ENCODE assay signal across 1 mouse cellular context in genomic region chr16:87717046-87717660, GRCm38 (mm10).
A peak's percentile ranks its signal among the peaks of the same experiment; 100 is the strongest.
TF ChIP-seq lines count a peak whose summit lies in the region.

No protein-coding gene starts in this region.

TF ChIP-seq in MEL, 35 proteins besides CTCF, POLR2A, EP300 and RAD21 (continued from another document):
- TF ChIP-seq SIN3A (IDR thresholded peaks at IDR 0.05; ENCODE audit: low read length) = peak; percentile 77
- TF ChIP-seq ZKSCAN1 (IDR thresholded peaks at IDR 0.05; ENCODE audit: low read depth, low read length) = no peak
- no peak for TF ChIP-seq SMC3 (IDR thresholded peaks at IDR 0.05; ENCODE audit: low read depth, low read length)
- TF ChIP-seq POLR2AphosphoS5 (IDR thresholded peaks at IDR 0.05; ENCODE audit: borderline replicate concordance, low read depth, low read length) = no peak
- TF ChIP-seq MAZ (IDR thresholded peaks at IDR 0.05; ENCODE audit: low read depth, low read length) = no peak
- no peak for TF ChIP-seq KAT2A (conservative IDR thresholded peaks at IDR 0.05; ENCODE audit: low read depth, low read length)
- no peak for TF ChIP-seq BHLHE40 (IDR thresholded peaks at IDR 0.05; ENCODE audit: borderline replicate concordance, low read depth, low read length)
- TF ChIP-seq MYB (IDR thresholded peaks at IDR 0.05; ENCODE audit: low read depth, low read length) = no peak
- no peak for TF ChIP-seq GABPA (IDR thresholded peaks at IDR 0.05; ENCODE audit: low read depth, low read length)
- TF ChIP-seq MAX (IDR thresholded peaks at IDR 0.05; ENCODE audit: low read length) = no peak
- no peak for TF ChIP-seq NRF1 (IDR thresholded peaks at IDR 0.05; ENCODE audit: insufficient read depth, low read depth, low read length, poor library complexity, severe bottlenecking)
- TF ChIP-seq MYC (IDR thresholded peaks at IDR 0.05; ENCODE audit: low read depth, low read length) = 0 out of 2 replicates have a peak, but pooled peaks have one; percentile 54
- no peak for TF ChIP-seq JUND (IDR thresholded peaks at IDR 0.05; ENCODE audit: low read depth, low read length)
- TF ChIP-seq NELFE (IDR thresholded peaks at IDR 0.05; ENCODE audit: low read depth, low read length) = no peak
- no peak for TF ChIP-seq TBP (IDR thresholded peaks at IDR 0.05; ENCODE audit: low read depth, low read length)
- no peak for TF ChIP-seq ZC3H11A (IDR thresholded peaks at IDR 0.05; ENCODE audit: low read depth, low read length)
- peak; percentile 32; the same call in 1 of the 2 replicates for TF ChIP-seq RCOR1 (IDR thresholded peaks at IDR 0.05; ENCODE audit: low read depth, low read length)
- no peak for TF ChIP-seq UBTF (IDR thresholded peaks at IDR 0.05; ENCODE audit: borderline replicate concordance, insufficient read depth, low read depth, low read length)
- TF ChIP-seq POLR2AphosphoS2 (IDR thresholded peaks at IDR 0.05; ENCODE audit: low read length) = no peak
